Mouse (Mus musculus) ES-E14 (cell line): Measurements from ENCODE around the gene Fam193b.

Source experiments
- ZC3H11A ChIP-seq: IDR thresholded peaks from 2 replicates; pipeline ENCODE4 v1.6.1; 2012; ENCODE audit warnings: low read depth, mild to moderate bottlenecking, inconsistent platforms, low read length, borderline replicate concordance
- ZNF384 ChIP-seq: IDR thresholded peaks from 2 replicates; pipeline ENCODE4 v1.6.1; 2012; ENCODE audit warnings: low read depth, low read length, inconsistent platforms

DNA sequence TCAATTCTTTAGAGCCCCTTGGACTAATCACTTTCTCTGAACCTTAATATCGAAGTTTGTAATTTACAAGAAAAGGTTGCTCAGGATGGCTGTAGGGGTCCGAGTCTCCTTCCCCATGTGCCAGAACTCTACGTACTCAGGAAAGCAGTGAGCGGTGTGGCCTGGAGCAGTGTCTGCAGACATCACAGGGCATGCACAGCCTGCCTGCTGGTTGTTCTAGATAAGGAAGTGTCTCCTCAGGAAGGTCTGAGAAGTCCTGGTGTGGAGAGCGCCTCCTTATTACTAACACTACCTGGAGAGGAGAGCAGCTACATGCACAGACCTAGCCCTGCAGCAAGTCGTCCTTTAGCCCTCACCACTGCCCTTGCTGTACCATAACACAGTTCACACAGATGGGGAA lies 26.1 kb downstream of the Fam193b start:
- TF ChIP-seq ZNF384 = no peak
- no peak for TF ChIP-seq ZC3H11A
